Mouse (Mus musculus) liver, embryonic 14.5 days (tissue): ENCODE results near the gene Klhl26.

Source experiments
- CTCF ChIP-seq: IDR thresholded peaks from 2 replicates; pipeline ENCODE4 v1.5.1; 2016; ENCODE audit warnings: antibody characterized with exemption, low read depth, control low read depth
- EP300 ChIP-seq: IDR thresholded peaks from 2 replicates; pipeline ENCODE4 v1.6.1; 2016; ENCODE audit warnings: antibody characterized with exemption, low read depth

GRCm38 (mm10) chr8:70447639-70448420 lies 28.9 kb downstream of the Klhl26 start:
- TF ChIP-seq CTCF (no peak), EP300 (no peak)
